Mouse (Mus musculus) monocyte, adult 5-6 weeks (primary cell): Measurements from ENCODE around the gene Aldh1a2. TPM values are rescaled to one million over a fixed set of nuclear protein-coding genes. Genes with fewer than 3 reads are reported as not detected.
A peak's percentile ranks its signal among the peaks of the same experiment; 100 is the strongest.

Experiments
- ATAC-seq: fragments of 153-309, 156-312 bp; replicated peaks from 2 replicates; pipeline ENCODE4 v1.8.0; 2017; ENCODE audit warnings: mild to moderate bottlenecking; ENCODE audit not compliant: low TSS enrichment, insufficient number of reproducible peaks, severe bottlenecking, poor library complexity, low FRiP score
- total RNA-seq: library from RNA; stranded (forward); fragments of 200-1000, 200-491, 200-594 nt; gene quantifications from 3 replicates; pipeline ENCODE4 v1.2.3, GENCODE M21; 2017

Gene Aldh1a2
- total RNA-seq: 2.6 to 3.9 TPM (median 2.6 TPM) in 3 replicates

DNA sequence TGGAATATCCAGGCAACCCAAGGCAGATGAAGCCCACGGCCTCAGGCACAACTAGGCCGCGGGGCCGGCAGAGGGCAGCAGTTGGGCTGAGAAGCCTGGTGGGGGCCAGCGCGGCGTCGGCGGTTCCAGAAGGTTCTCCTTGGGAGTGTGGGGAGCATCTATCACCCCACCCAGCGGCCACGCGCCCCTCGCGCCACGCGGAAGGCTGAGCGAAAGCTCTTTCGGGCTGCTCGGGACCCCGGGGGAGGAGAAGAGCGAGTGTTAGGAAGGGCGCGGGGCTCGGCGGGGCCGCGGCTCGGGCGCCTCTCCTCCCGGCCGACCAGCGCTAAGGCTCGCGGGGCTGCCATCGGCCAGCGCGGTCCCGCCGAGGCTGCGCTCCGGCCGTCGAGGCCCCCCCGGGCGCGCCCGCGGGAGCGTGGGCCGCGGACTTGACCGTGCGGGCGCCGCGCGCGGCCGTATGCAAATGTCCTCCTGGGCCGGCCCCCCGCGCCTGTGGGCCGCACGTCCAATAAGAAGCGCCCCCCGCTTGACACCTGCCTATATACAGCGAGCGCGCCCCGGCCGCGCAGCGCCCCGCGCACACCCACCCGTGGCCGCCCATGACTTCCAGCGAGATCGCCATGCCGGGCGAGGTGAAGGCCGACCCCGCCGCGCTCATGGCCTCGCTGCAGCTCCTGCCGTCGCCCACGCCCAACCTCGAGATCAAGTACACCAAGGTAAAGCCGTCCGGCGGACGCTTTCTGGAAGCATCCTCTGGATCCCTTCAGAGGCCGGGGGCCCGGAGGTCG, at the start of gene Aldh1a2:
Gene Aldh1a2, plus strand, starts transcription at position 542 of the 788 bp plus-strand sequence.
- peak; percentile 38; the same call in 1 of the 2 replicates for ATAC-seq

DNA sequence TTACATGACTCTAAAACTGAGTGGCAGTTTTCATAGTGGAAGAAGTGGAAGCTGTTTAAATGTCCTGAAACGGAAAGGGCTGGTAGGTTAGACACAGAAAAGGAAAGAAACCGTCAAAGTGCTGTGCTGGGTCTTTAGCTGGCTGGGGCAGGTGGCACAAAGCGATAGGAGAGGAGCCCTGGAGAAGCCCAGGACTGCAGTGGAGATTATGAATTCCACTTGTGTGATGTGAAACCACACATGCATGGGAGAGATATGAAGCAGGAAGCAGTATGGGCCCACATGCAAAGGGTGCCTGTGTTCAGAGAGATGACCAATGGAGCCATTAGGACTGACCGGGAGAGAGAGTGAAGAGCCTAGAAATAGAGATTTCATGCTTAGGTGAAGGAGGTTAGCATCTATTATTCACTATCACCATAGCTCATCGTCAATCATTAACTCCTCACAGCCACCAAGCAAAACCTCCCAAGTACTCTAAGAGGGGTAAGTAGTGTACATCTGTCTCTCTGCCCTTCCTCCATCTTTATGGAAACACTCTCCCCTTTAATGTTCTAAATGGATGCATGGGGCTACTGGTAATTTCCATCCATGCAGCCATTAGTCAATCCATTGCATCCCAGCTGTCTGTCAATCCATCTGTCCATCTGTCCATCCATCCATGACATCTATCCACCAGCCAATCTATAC, 49.4 kb upstream of the Aldh1a2 start:
- ATAC-seq: no peak

DNA sequence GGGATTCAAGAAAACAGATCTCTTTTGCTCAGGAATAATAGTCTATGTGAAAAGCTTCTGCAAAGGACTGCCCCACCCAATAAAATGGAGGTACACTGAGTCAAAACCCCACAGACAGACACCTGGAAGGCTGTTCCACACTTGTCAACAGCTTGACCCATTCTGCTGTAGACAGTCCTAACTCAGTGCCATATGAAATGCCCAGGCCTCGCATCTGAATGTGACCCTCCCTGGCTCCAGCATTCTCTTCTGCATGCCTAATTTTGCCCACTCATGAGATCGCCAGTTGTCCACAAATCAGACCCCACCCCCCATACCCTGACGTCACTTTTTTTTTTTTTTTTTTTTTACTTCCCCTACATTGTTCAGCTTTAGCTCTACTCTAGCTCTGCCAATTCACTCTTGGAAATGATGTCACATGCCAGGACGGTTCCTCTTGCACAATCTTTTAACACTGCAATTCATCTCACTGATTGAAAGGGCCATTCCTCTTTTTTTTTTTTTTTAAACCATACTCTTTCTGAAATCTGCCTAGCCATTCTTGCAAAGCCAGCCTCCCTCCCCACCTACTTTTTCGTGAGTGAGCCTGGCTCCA, 48.6 kb upstream of the Aldh1a2 start:
- ATAC-seq: peak; percentile 73

DNA sequence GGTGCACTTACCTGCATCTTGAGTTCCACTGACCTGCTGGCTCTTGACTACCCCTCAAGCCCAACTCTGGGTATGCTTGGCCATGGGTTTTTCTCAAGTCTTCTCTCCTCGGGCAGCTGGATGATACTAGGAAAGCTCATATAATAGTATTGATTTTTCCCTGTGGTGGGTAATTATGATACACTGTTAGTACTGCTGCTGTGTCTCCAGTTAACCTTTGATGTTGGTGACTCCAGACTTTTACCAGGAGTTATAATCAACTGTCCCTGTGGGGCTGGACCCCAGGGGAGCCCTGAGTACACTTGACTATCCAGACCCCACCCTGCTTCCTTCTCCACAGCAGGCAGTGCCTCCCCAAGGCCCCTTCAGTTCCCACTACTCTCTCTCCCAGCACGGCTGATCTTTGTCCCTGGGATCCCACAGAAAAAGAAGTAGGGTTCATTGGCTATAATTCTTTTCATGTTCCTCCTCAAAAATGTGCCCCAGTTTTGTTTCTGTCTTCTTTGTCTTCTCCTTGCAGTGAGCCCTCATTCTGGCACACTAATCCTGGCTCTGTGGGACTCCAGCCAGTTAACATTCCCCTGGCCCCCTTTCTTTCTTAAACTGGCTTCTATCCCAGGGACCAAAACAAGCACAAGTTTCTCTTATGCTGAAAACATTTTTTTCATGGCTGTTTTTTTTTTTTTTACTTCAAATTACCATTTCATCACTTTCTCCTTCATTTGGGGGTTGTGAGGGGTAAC, 47.9 kb upstream of the Aldh1a2 start:
- ATAC-seq: no peak

DNA sequence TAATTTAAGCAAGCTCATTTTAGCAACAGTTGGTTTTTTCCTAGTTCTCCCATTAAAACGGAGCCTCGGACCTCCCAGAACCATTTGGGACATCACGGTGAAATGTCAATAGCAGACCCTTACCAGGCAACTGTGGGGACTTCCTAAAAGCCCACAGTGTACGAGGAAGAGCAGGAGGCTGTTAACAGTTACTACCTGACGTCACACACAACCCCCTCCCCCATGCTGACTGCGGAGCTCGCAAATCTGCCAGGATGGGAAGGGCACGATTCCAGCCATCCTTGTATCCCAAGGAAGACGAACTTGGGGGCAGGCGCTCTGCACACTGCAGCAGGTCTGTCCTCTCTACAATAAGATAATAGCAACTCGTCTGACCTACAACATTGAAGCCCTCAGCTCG, 47.1 kb upstream of the Aldh1a2 start, which contains the start of gene Aqp9:
Gene Aqp9, minus strand, starts transcription at position 172 of the 400 bp plus-strand sequence.
- ATAC-seq: no peak

DNA sequence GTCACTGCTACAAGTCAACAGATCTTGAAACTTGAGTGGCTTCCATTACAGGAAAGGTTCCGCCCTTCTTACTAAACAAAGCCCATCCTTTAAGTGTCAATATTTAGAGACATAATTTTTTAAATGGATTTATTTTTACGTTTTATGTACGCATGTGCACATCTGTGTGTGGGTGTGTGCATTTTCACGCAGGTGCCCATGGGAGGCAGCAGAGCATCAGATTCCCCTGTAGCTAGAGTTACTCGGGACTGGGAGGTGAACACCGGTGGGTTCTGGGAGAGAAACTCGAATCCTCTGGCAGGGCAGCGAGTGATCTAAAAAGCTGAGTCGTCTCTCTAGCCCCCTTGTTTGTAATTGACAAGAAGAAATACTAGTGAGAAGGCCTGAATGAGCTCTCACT, 42.1 kb upstream of the Aldh1a2 start:
- no peak for ATAC-seq

DNA sequence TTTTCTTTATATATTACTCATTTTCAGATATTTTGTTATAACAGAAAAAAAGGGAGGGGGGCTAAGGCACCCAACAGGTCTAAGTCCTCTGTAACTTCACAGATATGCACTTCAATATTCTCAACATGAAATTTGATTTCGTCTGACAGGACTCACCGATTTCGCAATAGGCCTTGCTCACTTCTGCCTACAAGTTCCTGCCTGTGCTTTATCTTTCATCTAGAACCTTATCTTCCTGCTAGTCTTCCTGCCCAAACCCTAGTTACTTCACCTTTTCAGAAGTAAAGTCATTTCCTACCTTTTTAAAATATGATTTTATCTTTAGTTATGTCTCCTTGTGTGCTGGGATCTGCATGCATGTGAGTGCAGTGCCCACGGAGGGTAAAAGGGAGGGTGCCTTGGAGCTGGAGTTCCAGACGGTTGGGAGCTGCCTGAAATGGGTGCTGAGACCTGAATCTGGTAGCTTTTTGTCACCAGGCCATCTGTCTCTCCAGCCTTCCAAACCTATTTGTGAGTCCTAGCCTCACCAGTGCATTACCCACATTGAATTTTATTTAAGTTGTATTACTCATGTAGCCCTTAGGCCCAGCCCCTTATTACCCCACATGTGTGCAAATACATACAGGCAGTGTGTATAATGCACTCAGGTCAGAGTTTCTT, 41.1 kb upstream of the Aldh1a2 start:
- ATAC-seq: peak; percentile 63

DNA sequence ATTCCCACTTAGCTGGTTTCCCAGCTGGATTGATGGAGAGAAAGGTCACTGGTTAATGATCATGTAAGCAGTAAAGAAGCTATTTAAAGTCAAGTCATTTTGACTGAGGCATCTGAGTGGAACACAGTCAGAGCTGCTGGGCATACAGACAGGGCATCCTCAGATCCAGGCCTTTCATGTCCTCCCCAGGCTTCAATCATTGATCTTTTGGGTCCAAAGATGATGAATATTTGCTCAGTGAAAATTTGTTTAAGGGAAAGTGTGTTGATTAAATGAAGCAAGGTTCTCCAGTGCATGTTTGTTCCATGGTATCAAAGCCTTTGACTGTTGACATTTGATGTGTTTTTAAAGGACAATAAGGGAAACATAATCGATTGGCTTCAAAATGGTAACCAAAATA, 39.9 kb upstream of the Aldh1a2 start:
- no peak for ATAC-seq

DNA sequence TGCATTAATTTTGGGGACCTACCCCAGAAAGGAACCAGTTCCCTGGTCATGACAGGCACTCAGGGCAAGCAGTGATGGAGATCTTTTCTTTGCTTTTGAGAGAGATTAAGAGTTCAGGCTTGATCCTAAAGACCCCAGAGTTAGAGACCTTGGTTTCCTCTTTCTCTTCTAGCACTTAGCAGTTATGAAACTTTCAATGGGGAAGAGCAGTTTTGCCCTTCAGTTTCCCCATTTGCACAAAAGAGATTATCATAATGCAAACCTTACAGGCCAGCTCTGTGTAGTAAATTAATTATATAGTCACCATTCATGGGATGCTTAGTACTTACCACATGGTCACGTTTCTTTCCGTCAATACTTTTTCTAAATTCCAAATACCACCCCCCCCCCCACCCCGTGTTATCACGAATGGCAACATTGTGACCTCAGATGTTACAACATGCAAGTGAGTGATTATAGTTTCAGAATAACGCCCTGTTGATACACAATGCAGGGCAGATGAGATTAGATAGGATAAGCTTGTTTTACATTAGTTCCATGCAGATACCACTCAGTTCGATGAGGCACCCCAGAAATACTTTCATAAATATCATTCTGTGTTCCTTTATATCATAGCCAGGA, 36.2 kb upstream of the Aldh1a2 start:
- peak; percentile 76 for ATAC-seq

DNA sequence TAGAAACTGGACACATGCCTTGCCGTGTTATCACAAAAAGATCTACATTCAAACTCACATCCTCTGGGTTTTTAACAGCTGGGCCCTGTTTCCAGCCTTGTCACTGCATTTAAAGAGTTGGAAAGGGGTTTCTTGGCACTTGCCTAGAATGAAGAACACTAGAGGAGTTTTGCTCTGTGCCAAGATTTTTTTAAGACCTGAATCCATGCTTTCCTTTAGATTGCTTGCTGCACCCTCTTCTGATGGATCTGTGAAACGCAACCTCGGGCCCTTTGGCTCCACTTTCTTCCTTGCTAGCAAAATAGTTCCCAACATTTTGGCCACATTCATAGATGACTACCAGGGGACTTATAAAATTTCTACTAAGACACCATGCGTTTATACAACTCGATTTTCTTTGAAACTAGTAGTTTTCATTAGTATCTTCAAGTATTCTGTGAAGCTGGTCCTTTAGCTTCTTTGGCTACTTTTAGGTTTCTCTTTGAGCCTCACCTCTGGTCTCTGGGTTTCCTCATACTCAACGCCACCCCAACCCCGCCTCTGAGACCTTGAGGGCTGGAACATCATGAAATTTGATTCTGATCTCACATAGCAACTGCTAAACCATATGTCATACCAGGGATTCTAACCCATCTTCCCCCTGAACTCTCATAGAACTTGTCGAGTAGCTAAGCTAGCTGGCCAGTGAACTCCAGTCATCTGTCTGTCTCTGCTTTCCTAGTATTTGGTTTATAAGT, 35.5 kb upstream of the Aldh1a2 start:
- no peak for ATAC-seq

DNA sequence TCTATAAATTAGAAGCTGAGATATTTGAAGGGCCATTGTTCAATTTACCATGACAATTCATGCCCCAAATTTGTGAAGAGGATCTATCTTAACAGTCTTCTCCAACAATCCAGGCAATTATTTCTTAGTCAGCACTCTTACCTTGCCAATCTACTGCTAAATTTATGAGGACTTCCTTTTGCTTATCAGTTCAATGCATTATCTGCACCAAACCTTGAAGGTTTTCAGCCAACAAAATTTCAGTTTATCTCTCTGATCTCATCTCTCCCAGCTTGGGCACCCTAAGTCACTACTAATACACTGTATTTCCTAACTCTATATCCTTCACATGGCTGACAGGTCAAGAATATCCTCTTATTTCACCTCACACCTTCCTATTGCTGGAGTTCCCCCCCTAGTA, 30.3 kb upstream of the Aldh1a2 start:
- no peak for ATAC-seq

DNA sequence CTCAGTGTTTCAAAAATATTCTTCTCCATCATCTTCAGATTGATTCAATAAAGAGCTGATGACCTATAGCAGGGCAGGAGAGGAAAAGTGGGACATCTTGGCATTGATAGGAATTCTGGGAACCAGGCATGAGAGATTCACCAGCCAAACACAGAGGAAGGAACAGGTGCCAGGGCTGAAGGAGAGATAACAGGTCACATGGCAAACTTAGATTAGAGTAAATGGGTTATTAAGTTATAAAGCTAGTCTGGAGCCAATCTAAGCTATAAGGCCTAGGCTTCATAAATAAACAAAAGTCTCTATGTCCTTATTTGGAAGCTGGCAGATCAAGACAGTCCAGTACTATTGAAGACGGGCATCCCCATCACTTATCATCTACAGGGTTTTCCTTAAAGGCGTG, 29.8 kb upstream of the Aldh1a2 start:
- ATAC-seq: no peak

DNA sequence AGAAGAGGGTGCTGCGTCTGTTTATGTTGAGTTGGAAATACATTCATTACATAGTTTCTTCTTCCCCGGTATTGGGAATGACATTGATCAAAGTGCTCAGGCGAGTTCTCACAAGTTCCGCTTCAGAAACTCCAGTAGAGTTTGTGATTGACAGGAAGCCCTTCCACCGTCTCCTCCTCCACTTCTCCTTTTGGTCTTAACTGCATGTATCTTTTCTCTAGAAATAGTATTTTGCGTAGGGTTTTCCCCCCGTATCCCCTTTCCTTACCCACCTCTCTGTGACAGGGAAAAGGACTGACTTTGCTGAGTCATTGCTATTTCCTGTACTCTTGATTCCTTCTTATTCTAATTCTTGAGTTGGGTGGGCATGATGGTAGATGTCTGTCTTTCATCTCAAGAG, 28.2 kb upstream of the Aldh1a2 start:
- ATAC-seq: peak; percentile 43; the same call in 1 of the 2 replicates

DNA sequence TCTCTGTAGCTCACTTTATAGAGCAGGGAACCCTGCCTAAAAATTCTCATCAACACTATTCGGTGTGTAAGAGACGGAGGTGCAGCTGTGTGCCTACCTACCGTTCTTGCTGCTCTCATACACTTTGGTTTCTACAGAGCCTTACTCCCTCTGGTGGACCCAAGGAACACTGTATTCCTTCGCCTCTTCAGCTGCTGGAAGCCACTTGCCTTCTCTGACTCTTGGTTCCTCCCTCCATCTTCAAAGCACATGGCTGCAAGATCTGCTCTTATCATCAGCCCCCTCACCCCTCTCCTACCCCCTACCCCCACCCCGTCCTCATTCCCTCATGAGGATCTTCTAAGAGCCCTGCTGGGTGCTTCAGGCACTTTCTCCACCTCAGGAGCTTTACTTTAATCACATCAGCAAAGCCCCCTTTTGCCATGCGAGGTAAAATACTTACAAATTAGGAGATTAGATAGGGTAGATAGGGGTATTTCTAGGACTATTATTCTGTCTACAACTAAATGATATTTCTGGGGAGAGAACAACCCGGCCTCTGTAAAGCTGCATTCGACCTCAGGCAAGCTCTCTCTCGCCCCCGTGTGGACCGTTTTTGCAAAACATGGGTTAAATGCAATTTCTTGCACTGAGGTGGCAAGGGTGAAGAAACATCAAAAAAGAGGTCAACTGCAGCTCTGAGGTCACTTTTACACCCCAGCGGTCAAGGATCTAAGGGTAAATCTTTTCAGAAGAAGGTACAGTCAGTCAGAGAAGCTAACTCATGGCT, 26.8 kb upstream of the Aldh1a2 start:
- ATAC-seq: peak; percentile 90

DNA sequence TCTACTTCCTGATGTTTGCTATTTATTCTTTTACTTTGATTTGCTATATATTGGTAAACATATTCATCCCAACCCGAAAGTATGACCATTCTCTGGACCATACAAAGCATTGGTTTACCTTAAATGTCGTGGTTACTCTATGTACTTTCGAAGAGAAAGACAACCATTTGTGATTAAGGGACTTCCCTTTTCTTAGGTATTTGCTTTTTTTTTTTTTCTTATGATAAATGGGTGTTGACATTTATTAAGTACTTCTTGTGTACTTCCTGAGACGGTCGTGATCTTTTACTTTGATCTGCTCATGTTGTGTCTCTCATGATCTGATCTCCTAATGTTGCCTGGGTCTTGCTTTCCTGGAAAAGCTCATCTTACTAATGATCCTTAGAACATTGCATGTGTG, 16.8 kb upstream of the Aldh1a2 start:
- no peak for ATAC-seq

DNA sequence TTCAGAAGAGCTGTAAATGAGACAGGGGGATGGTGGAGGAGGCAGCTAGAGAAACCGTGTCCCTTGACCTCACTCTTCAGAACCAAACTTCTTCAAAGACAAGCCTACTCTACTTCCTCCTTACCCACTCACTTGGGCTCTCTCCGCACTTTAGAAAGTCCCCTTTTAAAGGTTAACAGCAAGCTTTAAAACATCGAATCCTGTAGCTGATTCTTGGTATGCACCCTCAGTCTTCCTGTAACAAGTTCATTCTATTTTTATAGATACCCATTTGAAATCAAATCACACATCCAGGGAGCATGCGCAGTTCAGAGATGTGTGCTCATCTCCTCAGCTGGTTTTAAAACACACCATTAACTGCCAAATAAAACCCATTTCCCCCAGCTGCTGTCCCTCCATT, 13.3 kb upstream of the Aldh1a2 start:
- ATAC-seq: no peak

DNA sequence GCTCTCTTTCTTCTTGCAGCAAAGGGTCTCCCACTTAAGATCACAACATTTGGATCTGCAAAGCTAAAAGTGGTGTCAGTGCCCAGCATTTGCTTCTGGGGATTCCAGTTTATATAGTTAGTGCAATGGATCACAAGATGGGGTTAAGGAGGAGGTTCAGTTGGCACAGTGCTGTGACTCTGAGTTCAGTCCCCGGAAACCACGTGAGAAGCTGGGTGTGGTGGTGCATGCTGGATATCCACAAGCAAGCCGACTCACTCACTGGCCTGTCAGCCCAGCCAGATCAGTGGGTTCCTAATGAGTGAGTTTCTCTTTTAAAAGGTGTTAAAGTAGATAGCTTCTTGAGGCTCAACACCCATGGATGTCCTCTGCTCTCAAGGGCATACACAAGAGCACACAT, 6.3 kb upstream of the Aldh1a2 start:
- ATAC-seq: no peak
